Mouse (Mus musculus) CH12.LX (cell line): ENCODE results near the gene Gm42742. TPM values are rescaled to one million over a fixed set of nuclear protein-coding genes. Genes with fewer than 3 reads are reported as not detected.

Experiments
- DNase-seq: peaks from one replicate; pipeline ENCODE4 v3.0.0-alpha.2; 2013; ENCODE audit errors: extremely low read depth
- H3K27ac ChIP-seq: 2 replicates; pipeline ENCODE4 v1.5.1; 2012; ENCODE audit warnings: low read depth, mild to moderate bottlenecking, control low read depth, moderate library complexity; ENCODE audit not compliant: insufficient read depth
- H3K27me3 ChIP-seq: replicated peaks from 2 replicates; pipeline ENCODE3; 2012; ENCODE audit warnings: inconsistent platforms
- H3K36me3 ChIP-seq, 2 experiments: replicated peaks in 1 of 2; 2 replicates each; pipeline versions ENCODE3 to v1.6.1; 2012; ENCODE audit warnings: inconsistent platforms in 1 of 2, low read length in 1 of 2, mild to moderate bottlenecking in 1 of 2, mixed read lengths in 1 of 2, moderate library complexity in 1 of 2; ENCODE audit not compliant: control insufficient read depth in 1 of 2, insufficient read depth in 1 of 2
- H3K4me1 ChIP-seq, 2 experiments: 2 replicates each; pipeline ENCODE4 v1.6.1; 2012; ENCODE audit warnings: inconsistent platforms in 1 of 2, moderate library complexity in 1 of 2; ENCODE audit not compliant: insufficient read depth in 2 of 2, control insufficient read depth in 1 of 2
- H3K4me2 ChIP-seq: 2 replicates; pipeline ENCODE4 v1.6.1; 2012; ENCODE audit warnings: low read depth, mild to moderate bottlenecking, control low read depth; ENCODE audit not compliant: poor library complexity, insufficient read depth, severe bottlenecking
- H3K4me3 ChIP-seq, 3 experiments: fragments of 150-350 bp in 1 of 3; sonication (generic) in 1 of 3; replicated peaks in 1 of 3; 2 replicates each; pipeline versions ENCODE3 to v1.5.1; 2011 to 2012; ENCODE audit warnings: low read depth in 2 of 3, low read length in 2 of 3, mild to moderate bottlenecking in 2 of 3, moderate library complexity in 2 of 3, control low read depth in 1 of 3, improper control_type of control experiment in 1 of 3, inconsistent platforms in 1 of 3, mixed read lengths in 1 of 3; ENCODE audit not compliant: poor library complexity in 1 of 3
- H3K79me2 ChIP-seq: replicated peaks from 2 replicates; pipeline ENCODE4 v1.6.1; 2012; ENCODE audit warnings: mild to moderate bottlenecking, moderate library complexity; ENCODE audit not compliant: control insufficient read depth, poor library complexity, insufficient read depth, severe bottlenecking; ENCODE audit errors: extremely low read depth
- H3K9ac ChIP-seq: 2 replicates; pipeline ENCODE4 v1.6.1; 2012; ENCODE audit warnings: low read depth, mild to moderate bottlenecking, control low read depth, moderate library complexity; ENCODE audit not compliant: insufficient read depth
- H3K9me3 ChIP-seq: replicated peaks from 2 replicates; pipeline ENCODE3; 2012; ENCODE audit warnings: low read length, inconsistent platforms, mixed read lengths
- CHD1 ChIP-seq: IDR thresholded peaks from 2 replicates; pipeline ENCODE4 v1.6.1; 2012; ENCODE audit warnings: low read depth, low read length, improper control_type of control experiment, inconsistent platforms
- CTCF ChIP-seq, 2 experiments: IDR thresholded peaks in 1 of 2; conservative IDR thresholded peaks in 1 of 2; 2 replicates each; pipeline ENCODE4 v1.5.1; 2011 to 2012; ENCODE audit warnings: low read depth in 2 of 2, low read length in 2 of 2, improper control_type of control experiment in 1 of 2, inconsistent platforms in 1 of 2, mild to moderate bottlenecking in 1 of 2, moderate library complexity in 1 of 2
- GABPA ChIP-seq: IDR thresholded peaks from 2 replicates; pipeline ENCODE4 v1.6.1; 2012; ENCODE audit warnings: low read depth, low read length, improper control_type of control experiment, inconsistent platforms; ENCODE audit not compliant: insufficient replicate concordance
- HCFC1 ChIP-seq: IDR thresholded peaks from 2 replicates; pipeline ENCODE4 v1.6.1; 2012; ENCODE audit warnings: low read depth, mild to moderate bottlenecking, inconsistent platforms, low read length, improper control_type of control experiment
- JUN ChIP-seq: IDR thresholded peaks from 2 replicates; pipeline ENCODE4 v1.6.1; 2011; ENCODE audit warnings: low read depth, mild to moderate bottlenecking, low read length, improper control_type of control experiment, moderate library complexity; ENCODE audit not compliant: insufficient read depth
- MXI1 ChIP-seq: IDR thresholded peaks from 2 replicates; pipeline ENCODE4 v1.6.1; 2011; ENCODE audit warnings: mild to moderate bottlenecking, low read depth, low read length, improper control_type of control experiment
- NRF1 ChIP-seq: IDR thresholded peaks from 2 replicates; pipeline ENCODE4 v1.6.1; 2014; ENCODE audit warnings: low read depth, mild to moderate bottlenecking, inconsistent platforms, low read length, improper control_type of control experiment, moderate library complexity
- PAX5 ChIP-seq: IDR thresholded peaks from 2 replicates; pipeline ENCODE4 v1.6.1; 2012; ENCODE audit warnings: low read length, inconsistent platforms, mixed read lengths
- POLR2AphosphoS2 ChIP-seq: IDR thresholded peaks from 2 replicates; pipeline ENCODE4 v1.6.1; 2011; ENCODE audit warnings: low read depth, low read length, improper control_type of control experiment
- RAD21 ChIP-seq: IDR thresholded peaks from 2 replicates; pipeline ENCODE4 v1.6.1; 2011; ENCODE audit warnings: low read depth, mild to moderate bottlenecking, low read length, improper control_type of control experiment, moderate library complexity
- TBP ChIP-seq: conservative IDR thresholded peaks from 2 replicates; pipeline ENCODE4 v1.6.1; 2011; ENCODE audit warnings: low read depth, low read length, improper control_type of control experiment
- TCF12 ChIP-seq: IDR thresholded peaks from 2 replicates; pipeline ENCODE4 v1.6.1; 2014; ENCODE audit warnings: low read depth, mild to moderate bottlenecking, inconsistent platforms, low read length, improper control_type of control experiment
- UBTF ChIP-seq: IDR thresholded peaks from 2 replicates; pipeline ENCODE4 v1.6.1; 2012; ENCODE audit warnings: low read depth, mild to moderate bottlenecking, inconsistent platforms, low read length, improper control_type of control experiment, moderate library complexity
- USF1 ChIP-seq: IDR thresholded peaks from 2 replicates; pipeline ENCODE4 v1.6.1; 2014; ENCODE audit warnings: low read depth, mild to moderate bottlenecking, inconsistent platforms, low read length, improper control_type of control experiment
- USF2 ChIP-seq: conservative IDR thresholded peaks from 2 replicates; pipeline ENCODE4 v1.6.1; 2011; ENCODE audit warnings: low read depth, low read length, improper control_type of control experiment
- ZNF384 ChIP-seq: IDR thresholded peaks from 2 replicates; pipeline ENCODE4 v1.6.1; 2012; ENCODE audit warnings: low read depth, low read length, improper control_type of control experiment, inconsistent platforms
- dilution Hi-C: fragments of 300-500 bp; cut with MboI; formaldehyde crosslinking; loops from 2 replicates; pipeline ENCODE4 v1.14.3; 2020; ENCODE audit warnings: low sequenced_read_pairs; ENCODE audit not compliant: extremely low pct_unique_long_range_greater_than_20kb, extremely low pct_ligation_motif_present
- in situ Hi-C: fragments of 300-500 bp; cut with MboI; formaldehyde crosslinking; loops from 3 replicates; pipeline ENCODE4 v1.14.3; 2019; ENCODE audit warnings: low sequenced_read_pairs, low pct_ligation_motif_present, low pct_unique_long_range_greater_than_20kb, mixed read lengths
- polyA plus RNA-seq: library from polyadenylated mRNA; unstranded; fragments of >175 nt; gene quantifications from 2 replicates; pipeline ENCODE4 v1.2.1, GENCODE M21; 2012; ENCODE audit warnings: low read depth; ENCODE audit not compliant: insufficient read length
- total RNA-seq, 2 experiments: library from RNA; depleted of rRNA; stranded (reverse); fragments of 300-350 nt in 1 of 2; fragments of >200 nt in 1 of 2; gene quantifications; 2 replicates each; pipeline ENCODE4 v1.2.3; 2012 to 2014

The Gm42742 gene
- total and polyA plus RNA-seq, 3 experiments = 6.1 to 45.1 (median 16.0) TPM

GRCm38 (mm10) chr7:127021563-127022527 lies 948 bp upstream of the Gm42742 start:
- dilution Hi-C loops (no loop called here), in situ Hi-C loops (loop anchor here (5.0 kb wide), 1 partner anchor 135 kb away; no protein-coding TSS in a partner anchor)
- no peak for DNase-seq
- H3K4me2 ChIP-seq = no peak overlapping the region
- H3K9ac ChIP-seq = no peak overlapping the region
- H3K4me3 ChIP-seq = no peak overlapping the region
- H3K79me2 ChIP-seq = peaks cover 22% of the 10 kb centered on the region
- peaks cover 19 to 63% of the 10 kb centered on the region in 2 experiments for H3K4me1 ChIP-seq
- H3K9me3 ChIP-seq = no peaks in the 10 kb centered on the region
- H3K27me3 ChIP-seq = no peaks in the 10 kb centered on the region
- no peak overlapping the region for H3K27ac ChIP-seq
- H3K36me3 ChIP-seq = peaks cover 20 to 59% of the 10 kb centered on the region in 2 experiments
- TF ChIP-seq HCFC1 (no peak), POLR2AphosphoS2 (peak; percentile 33)
- TF ChIP-seq, all 38 proteins: peak for 1

- no peak overlapping the region for H3K9ac ChIP-seq
- H3K79me2 ChIP-seq = peaks cover 21% of the 10 kb centered on the region
- dilution Hi-C loops (no loop called here), in situ Hi-C loops (loop anchor here (5.0 kb wide), 1 partner anchor 133 kb away; no protein-coding TSS in a partner anchor)
- TF ChIP-seq NRF1 (no peak), GABPA (no peak), CHD1 (no peak), CTCF (conservative IDR thresholded peaks at IDR 0.05 in 1 of 2, IDR thresholded peaks at IDR 0.05 in 1 of 2; ENCODE audit: low read depth in 2 of 2, low read length in 2 of 2) (no peak), TBP (no peak), POLR2AphosphoS2 (no peak), HCFC1 (no peak), ZNF384 (no peak), RAD21 (no peak), JUN (no peak), UBTF (no peak), PAX5 (no peak), USF2 (no peak), TCF12 (no peak), USF1 (no peak), MXI1 (no peak)
- H3K36me3 ChIP-seq = peaks cover 20 to 63% of the 10 kb centered on the region in 2 experiments
- H3K9me3 ChIP-seq = no peaks in the 10 kb centered on the region
- H3K27me3 ChIP-seq = no peaks in the 10 kb centered on the region
- DNase-seq = no peak
- H3K4me2 ChIP-seq = no peak overlapping the region
- H3K27ac ChIP-seq = no peak overlapping the region
- peaks cover 21 to 67% of the 10 kb centered on the region in 2 experiments for H3K4me1 ChIP-seq
- no peak overlapping the region for H3K4me3 ChIP-seq
These were observed 406 bp downstream of the Gm42742 start for GRCm38 (mm10) chr7:127020491-127020890.
